In the genomic region with DNA sequence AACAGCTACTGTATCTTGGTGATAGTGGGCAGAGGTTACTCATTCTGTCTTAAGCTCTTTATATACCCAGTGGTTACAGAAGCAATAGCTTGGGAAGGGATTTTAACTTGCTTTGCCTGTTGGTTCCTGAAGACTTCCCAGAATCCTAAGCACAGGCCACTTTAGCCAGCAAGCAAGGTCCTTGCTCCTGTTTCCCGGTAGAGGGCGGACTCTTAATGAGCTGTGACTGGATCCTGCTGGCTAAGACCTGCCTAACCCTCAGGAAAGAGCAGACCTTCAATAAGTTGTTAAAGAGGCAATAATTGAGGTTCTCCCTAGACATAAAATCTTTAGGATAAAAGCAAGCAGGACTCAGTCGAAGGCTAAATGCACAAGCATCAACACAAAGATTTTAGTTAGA, we compare ENCODE assay signal across 10 mouse cellular contexts.
A peak's percentile ranks its signal among the peaks of the same experiment; 100 is the strongest.
DNase-seq lines count a peak whose midpoint lies in the region; ATAC-seq lines count a peak whose summit lies in the region.
"Had no signal": no experiment of that assay in that cellular context is flagged by ENCODE, and none has a peak within 500 bp of the region (broad histone marks: within the 10 kb centered on the region; RNA-seq: fewer than 3 reads in every experiment).

No protein-coding gene starts in this region.

- H3K27ac ChIP-seq in hindbrain, embryonic 11.5 days (ENCODE audit: low read depth, low read length) = no peak overlapping the region
- no peak overlapping the region for H3K27ac ChIP-seq in hindbrain, embryonic 12.5 days
- H3K27ac ChIP-seq: midbrain, embryonic 12.5 days had no signal

- no peaks in the 10 kb centered on the region for H3K4me1 ChIP-seq in hindbrain, embryonic 11.5 days (replicated peaks; ENCODE audit: control insufficient read depth, insufficient read depth, low read length)
- H3K4me1 ChIP-seq in hindbrain, embryonic 12.5 days = peaks cover 8% of the 10 kb centered on the region; the same call in 1 of the 2 replicates

- no peaks in the 10 kb centered on the region for H3K27me3 ChIP-seq in hindbrain, embryonic 11.5 days (ENCODE audit: control insufficient read depth, insufficient read depth, low read length)
- H3K27me3 ChIP-seq in hindbrain, embryonic 12.5 days = 0 out of 2 replicates have a peak, but pooled peaks cover 3% of the 10 kb centered on the region
- H3K27me3 ChIP-seq: Patski had no signal

- H3K36me3 ChIP-seq in hindbrain, embryonic 11.5 days (ENCODE audit: control insufficient read depth, insufficient read depth, low read length) = no peaks in the 10 kb centered on the region
- no peaks in the 10 kb centered on the region for H3K36me3 ChIP-seq in hindbrain, embryonic 12.5 days
- H3K36me3 ChIP-seq: midbrain, embryonic 12.5 days had no signal

- H3K4me2 ChIP-seq in hindbrain, embryonic 11.5 days (replicated peaks; ENCODE audit: low read depth, low read length) = no peak overlapping the region
- no peak overlapping the region for H3K4me2 ChIP-seq in hindbrain, embryonic 12.5 days (replicated peaks)
- H3K4me2 ChIP-seq: midbrain, embryonic 12.5 days had no signal

- no peak overlapping the region for H3K9ac ChIP-seq in hindbrain, embryonic 11.5 days (ENCODE audit: low read depth, low read length)
- no peak overlapping the region for H3K9ac ChIP-seq in hindbrain, embryonic 12.5 days
- H3K9ac ChIP-seq: midbrain, embryonic 12.5 days had no signal

- no peak overlapping the region for H3K4me3 ChIP-seq in hindbrain, embryonic 11.5 days (ENCODE audit: low read depth, low read length)
- H3K4me3 ChIP-seq in hindbrain, embryonic 12.5 days = no peak overlapping the region
- H3K4me3 ChIP-seq: midbrain, embryonic 12.5 days had no signal

- H3K9me3 ChIP-seq in hindbrain, embryonic 11.5 days (ENCODE audit: control insufficient read depth, low read length) = no peaks in the 10 kb centered on the region
- no peaks in the 10 kb centered on the region for H3K9me3 ChIP-seq in hindbrain, embryonic 12.5 days (replicated peaks)
- H3K9me3 ChIP-seq: midbrain, embryonic 12.5 days had no signal

- DNase-seq in hindbrain, embryonic 11.5 days (ENCODE audit: low spot score) = peak; percentile 57
- peak; percentile 77 for DNase-seq in R1 (ENCODE audit: low read depth, low spot score)
- peak; percentile 44 for DNase-seq in cerebellum, adult 8-10 months
- peak; percentile 13 to 32 for DNase-seq in kidney, postnatal 36 days
- no peak for DNase-seq in gastrocnemius, adult 18-20 months (ENCODE audit: low spot score)
- DNase-seq in urinary bladder, postnatal 14 days (ENCODE audit: low spot score) = no peak

- WGBS in hindbrain, embryonic 11.5 days = 23% methylated on average over 3 of the region's 3 CpGs
- WGBS in hindbrain, embryonic 12.5 days = 17% methylated on average over 3 of the region's 3 CpGs

- no peak for ATAC-seq in hindbrain, embryonic 11.5 days (ENCODE audit: low FRiP score)
- no peak for ATAC-seq in hindbrain, embryonic 12.5 days (ENCODE audit: low FRiP score)
- no peak for ATAC-seq in inflammation-experienced regulatory T-cells, adult 6 months
- ATAC-seq: Patski had no signal

Comparison
In these comparisons a context has a peak if more than half of its experiments do, and no peak if none do; other contexts are left out.
1. DNase-seq: peak in hindbrain, embryonic 11.5 days (single experiment), R1 (single experiment), cerebellum, adult 8-10 months (single experiment) and kidney, postnatal 36 days (2 of 2); none in gastrocnemius, adult 18-20 months (single experiment) and urinary bladder, postnatal 14 days (single experiment).